Mouse (Mus musculus): ENCODE results near the gene Rgs7bp.

GRCm38 (mm10) chr13:104916106-104916505, 138.6 kb downstream of the Rgs7bp start:
- TF ChIP-seq CTCF (IDR thresholded peaks at IDR 0.05) = no peak
- TF ChIP-seq EP300 (IDR thresholded peaks at IDR 0.05; ENCODE audit: insufficient read depth, low read depth, low read length) = no peak

Data from heart, adult 2 months (tissue).